Mouse (Mus musculus): ENCODE measurements at regions not wholly inside any gene's neighbourhood (a gene's known extent, or its start where the extent isn't known, plus 50 kb on each side); places are given as distances from the start of the nearest gene placed in this dataset.

GRCm38 (mm10) chr8:15244770-15245485 is 199.1 kb upstream of the BB014433 start:
- DNase-seq = no peak

GRCm38 (mm10) chr8:15235410-15235809 is 189.5 kb upstream of the BB014433 start:
- DNase-seq = no peak

GRCm38 (mm10) chr8:15233241-15233640 is 187.4 kb upstream of the BB014433 start:
- peak; percentile 30 for DNase-seq

GRCm38 (mm10) chr8:15230217-15230616 is 184.3 kb upstream of the BB014433 start:
- no peak for DNase-seq

GRCm38 (mm10) chr8:15221211-15221912 is 175.5 kb upstream of the BB014433 start:
- DNase-seq = peak; percentile 74

- no peak for DNase-seq
These were observed 164.1 kb upstream of the BB014433 start for GRCm38 (mm10) chr8:15209856-15210521.

GRCm38 (mm10) chr8:15201556-15201955 is 155.7 kb upstream of the BB014433 start:
- no peak for DNase-seq

- DNase-seq = no peak
These were observed 144.8 kb upstream of the BB014433 start for GRCm38 (mm10) chr8:15190708-15191107.

- peak; percentile 11 for DNase-seq
These were observed 143.3 kb upstream of the BB014433 start for GRCm38 (mm10) chr8:15189079-15189612.

Measured in retina, postnatal 1 day (tissue).